Mouse (Mus musculus): ENCODE measurements around the gene Oprd1. TPM values are rescaled to one million over a fixed set of nuclear protein-coding genes. Genes with fewer than 3 reads are reported as not detected.

Gene Oprd1
- polyA plus RNA-seq, 1 experiment from 2014 or later: 0.02 TPM

DNA sequence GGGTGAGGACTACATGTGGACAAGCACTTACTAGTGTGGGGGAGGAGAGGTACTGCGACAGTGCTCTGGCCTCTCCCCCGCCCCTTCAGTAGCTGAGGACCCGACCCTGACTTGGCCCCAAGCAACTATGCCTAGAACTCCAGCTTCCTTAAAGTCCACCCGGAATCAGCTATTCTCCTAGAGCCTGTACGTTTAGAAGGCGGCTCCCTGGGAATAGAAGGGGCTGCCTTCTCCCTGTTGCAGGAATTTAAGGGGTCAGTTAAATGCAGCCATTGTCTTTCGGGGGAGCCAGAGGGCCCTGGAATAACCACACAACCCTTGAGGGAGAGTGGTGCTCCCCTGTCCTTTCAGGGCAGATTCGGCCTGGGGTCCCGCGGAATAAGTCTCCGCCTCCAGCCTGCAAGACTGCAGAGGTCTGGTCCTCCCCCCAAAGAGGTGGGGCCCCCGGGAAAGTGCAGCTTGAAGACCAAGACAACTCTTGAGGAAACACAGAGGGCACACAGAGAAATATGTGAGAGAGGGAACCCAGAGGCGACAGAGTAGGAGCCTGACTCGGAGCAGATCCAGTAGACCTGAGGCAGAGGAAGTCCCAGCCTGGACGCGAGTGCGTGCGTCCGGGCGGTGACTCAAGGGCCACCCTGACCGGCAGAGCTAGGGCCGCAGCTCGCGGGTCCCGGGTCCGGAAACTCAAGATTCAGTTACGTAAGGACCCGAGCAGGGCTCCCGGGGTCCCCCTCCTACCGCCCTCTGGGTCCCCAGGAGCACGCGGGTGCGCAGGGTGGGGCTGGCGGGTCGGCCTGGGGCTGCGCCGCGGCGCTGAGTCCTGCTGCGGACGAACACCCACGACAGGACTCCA is 70.0 kb downstream of the Oprd1 start, which contains the start of gene Gm10300:
TSS of gene Gm10300 (plus strand) at position 621 of the 856 bp plus-strand sequence.
- H3K4me1 ChIP-seq (ENCODE audit: control insufficient read depth, low read depth, low read length): peaks cover 76% of the 10 kb centered on the region
- under 1% methylated on average over 42 of the region's 42 CpGs for WGBS (ENCODE audit: insufficient replicate concordance)
- H3K27me3 ChIP-seq (ENCODE audit: control insufficient read depth, insufficient read depth, low read depth, low read length): no peaks in the 10 kb centered on the region
- H3K4me2 ChIP-seq (ENCODE audit: low read depth, low read length): peak within 1 kb of the TSS; percentile 78
- peaks cover 36% of the 10 kb centered on the region for H3K36me3 ChIP-seq (ENCODE audit: control insufficient read depth, insufficient read depth)
- peak within 1 kb of the TSS; percentile 96 for H3K9ac ChIP-seq (ENCODE audit: low read depth, low read length)
- ATAC-seq (ENCODE audit: low read depth): peak; percentile 4; the same call in 1 of the 2 replicates
- H3K27ac ChIP-seq (ENCODE audit: low read length): peak within 1 kb of the TSS; percentile 100
- H3K9me3 ChIP-seq (replicated peaks; ENCODE audit: control insufficient read depth, low read length): no peaks in the 10 kb centered on the region
- H3K4me3 ChIP-seq (ENCODE audit: low read depth, low read length): peak within 1 kb of the TSS; percentile 87

DNA sequence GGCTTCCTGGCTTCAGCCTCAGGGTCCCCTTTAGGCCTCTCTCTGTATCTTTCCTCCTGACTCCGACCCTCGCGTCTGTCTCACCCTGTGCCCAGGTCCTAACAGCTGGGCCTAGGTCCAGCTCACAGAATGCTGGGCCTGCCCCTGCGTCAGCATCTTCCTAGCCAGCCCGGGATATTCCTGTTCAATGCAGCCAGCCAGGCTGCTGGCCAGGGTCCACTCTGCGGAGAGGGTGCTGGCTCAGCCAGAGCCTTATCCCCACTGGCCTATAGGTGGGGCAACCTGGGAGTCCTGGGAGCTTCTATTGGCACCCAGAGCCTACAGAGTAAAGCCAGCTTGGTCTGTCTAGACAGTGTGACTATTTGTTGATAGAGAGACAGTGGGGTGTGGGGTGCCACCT is 71.3 kb downstream of the Oprd1 start:
- ATAC-seq (ENCODE audit: low read depth): no peak
- Histone ChIP-seq H3K9me3 (replicated peaks; ENCODE audit: control insufficient read depth, low read length) (no peaks in the 10 kb centered on the region), H3K36me3 (ENCODE audit: control insufficient read depth, insufficient read depth) (peaks cover 37% of the 10 kb centered on the region), H3K27ac (ENCODE audit: low read length) (peak overlapping the region; percentile 81), H3K4me1 (ENCODE audit: control insufficient read depth, low read depth, low read length) (peaks cover 75% of the 10 kb centered on the region), H3K27me3 (ENCODE audit: control insufficient read depth, insufficient read depth, low read depth, low read length) (no peaks in the 10 kb centered on the region), H3K4me3 (ENCODE audit: low read depth, low read length) (peak overlapping the region; percentile 87), H3K9ac (ENCODE audit: low read depth, low read length) (peak overlapping the region; percentile 96), H3K4me2 (ENCODE audit: low read depth, low read length) (peak overlapping the region; percentile 78)
- WGBS (ENCODE audit: insufficient replicate concordance): 84% methylated on average over 6 of the region's 6 CpGs

DNA sequence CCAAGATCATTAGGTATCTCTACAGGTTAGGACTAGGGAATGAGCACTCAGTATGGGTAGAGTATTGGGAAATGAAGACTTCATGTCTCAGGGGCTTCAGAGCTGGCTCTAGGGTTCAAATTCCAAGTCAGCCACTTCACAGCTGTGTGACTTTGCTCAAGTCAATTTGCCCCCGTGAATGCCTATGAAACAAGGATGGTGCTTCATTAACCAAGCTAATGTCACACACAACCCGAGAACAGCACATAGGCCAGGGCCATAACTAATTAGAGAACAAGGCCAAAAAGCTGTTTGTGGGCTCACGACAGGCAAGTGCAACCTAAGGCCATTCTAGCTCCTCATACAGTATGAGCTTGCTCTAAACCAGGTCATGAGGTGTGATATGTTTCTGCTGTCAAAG is 72.1 kb downstream of the Oprd1 start:
- Histone ChIP-seq H3K4me1 (ENCODE audit: control insufficient read depth, low read depth, low read length) (peaks cover 76% of the 10 kb centered on the region), H3K27ac (ENCODE audit: low read length) (peak overlapping the region; percentile 81), H3K9ac (ENCODE audit: low read depth, low read length) (peak overlapping the region; percentile 96), H3K4me2 (ENCODE audit: low read depth, low read length) (peak overlapping the region; percentile 78), H3K27me3 (ENCODE audit: control insufficient read depth, insufficient read depth, low read depth, low read length) (no peaks in the 10 kb centered on the region), H3K4me3 (ENCODE audit: low read depth, low read length) (peak overlapping the region; percentile 87), H3K36me3 (ENCODE audit: control insufficient read depth, insufficient read depth) (peaks cover 37% of the 10 kb centered on the region), H3K9me3 (replicated peaks; ENCODE audit: control insufficient read depth, low read length) (no peaks in the 10 kb centered on the region)
- ATAC-seq (ENCODE audit: low read depth): no peak
- WGBS (ENCODE audit: insufficient replicate concordance): 79% methylated on average over 3 of the region's 3 CpGs

DNA sequence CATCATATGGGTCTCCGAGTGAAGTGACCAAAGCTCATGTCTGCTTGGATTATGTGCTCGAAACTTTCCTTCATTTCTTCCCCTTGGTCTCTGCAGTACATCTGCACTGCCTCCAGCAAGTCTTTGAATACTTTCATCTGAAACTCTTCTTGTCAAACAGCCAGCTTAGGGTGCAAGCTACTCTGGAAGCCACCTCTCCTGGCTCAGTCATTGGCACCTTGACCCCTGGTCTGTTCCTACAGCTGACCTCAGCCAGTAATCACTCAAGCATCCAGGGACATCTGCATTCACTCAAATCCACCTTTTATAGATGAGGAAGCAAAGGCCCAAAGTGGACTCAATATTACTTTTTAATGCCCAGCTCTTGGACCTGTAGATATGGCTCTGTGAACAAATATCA is 72.6 kb downstream of the Oprd1 start:
- ATAC-seq (ENCODE audit: low read depth): no peak
- no peaks in the 10 kb centered on the region for H3K9me3 ChIP-seq (replicated peaks; ENCODE audit: control insufficient read depth, low read length)
- 89% methylated on average over 2 of the region's 2 CpGs for WGBS (ENCODE audit: insufficient replicate concordance)
- peak overlapping the region; percentile 96 for H3K9ac ChIP-seq (ENCODE audit: low read depth, low read length)
- no peaks in the 10 kb centered on the region for H3K27me3 ChIP-seq (ENCODE audit: control insufficient read depth, insufficient read depth, low read depth, low read length)
- peak overlapping the region; percentile 87 for H3K4me3 ChIP-seq (ENCODE audit: low read depth, low read length)
- peak overlapping the region; percentile 78 for H3K4me2 ChIP-seq (ENCODE audit: low read depth, low read length)
- peaks cover 37% of the 10 kb centered on the region for H3K36me3 ChIP-seq (ENCODE audit: control insufficient read depth, insufficient read depth)
- peak overlapping the region; percentile 81 for H3K27ac ChIP-seq (ENCODE audit: low read length)
- H3K4me1 ChIP-seq (ENCODE audit: control insufficient read depth, low read depth, low read length): peaks cover 77% of the 10 kb centered on the region

DNA sequence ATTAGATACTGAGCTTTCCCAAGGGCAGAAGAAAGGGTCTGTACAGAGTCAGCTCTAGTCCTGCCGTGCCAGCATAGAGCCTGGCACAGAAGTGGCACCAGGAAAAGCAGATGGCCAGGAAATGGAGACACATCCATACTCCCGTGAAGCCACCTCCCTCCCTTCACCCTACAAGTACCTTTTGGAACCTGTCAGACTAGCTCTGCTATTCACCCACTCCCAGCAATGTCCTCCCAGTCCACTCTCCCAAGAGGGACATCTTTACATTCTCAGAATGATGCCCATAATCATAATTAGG is 76.4 kb downstream of the Oprd1 start:
- no peaks in the 10 kb centered on the region for H3K9me3 ChIP-seq (replicated peaks; ENCODE audit: control insufficient read depth, low read length)
- peak overlapping the region; percentile 28 for H3K4me3 ChIP-seq (ENCODE audit: low read depth, low read length)
- peak overlapping the region; percentile 32 for H3K9ac ChIP-seq (ENCODE audit: low read depth, low read length)
- peaks cover 45% of the 10 kb centered on the region for H3K36me3 ChIP-seq (ENCODE audit: control insufficient read depth, insufficient read depth)
- ATAC-seq (ENCODE audit: low read depth): no peak
- peaks cover 96% of the 10 kb centered on the region for H3K4me1 ChIP-seq (ENCODE audit: control insufficient read depth, low read depth, low read length)
- 66% methylated on average over 2 of the region's 2 CpGs for WGBS (ENCODE audit: insufficient replicate concordance)
- H3K27me3 ChIP-seq (ENCODE audit: control insufficient read depth, insufficient read depth, low read depth, low read length): no peaks in the 10 kb centered on the region
- peak overlapping the region; percentile 53 for H3K4me2 ChIP-seq (ENCODE audit: low read depth, low read length)
- H3K27ac ChIP-seq (ENCODE audit: low read length): peak overlapping the region; percentile 45

DNA sequence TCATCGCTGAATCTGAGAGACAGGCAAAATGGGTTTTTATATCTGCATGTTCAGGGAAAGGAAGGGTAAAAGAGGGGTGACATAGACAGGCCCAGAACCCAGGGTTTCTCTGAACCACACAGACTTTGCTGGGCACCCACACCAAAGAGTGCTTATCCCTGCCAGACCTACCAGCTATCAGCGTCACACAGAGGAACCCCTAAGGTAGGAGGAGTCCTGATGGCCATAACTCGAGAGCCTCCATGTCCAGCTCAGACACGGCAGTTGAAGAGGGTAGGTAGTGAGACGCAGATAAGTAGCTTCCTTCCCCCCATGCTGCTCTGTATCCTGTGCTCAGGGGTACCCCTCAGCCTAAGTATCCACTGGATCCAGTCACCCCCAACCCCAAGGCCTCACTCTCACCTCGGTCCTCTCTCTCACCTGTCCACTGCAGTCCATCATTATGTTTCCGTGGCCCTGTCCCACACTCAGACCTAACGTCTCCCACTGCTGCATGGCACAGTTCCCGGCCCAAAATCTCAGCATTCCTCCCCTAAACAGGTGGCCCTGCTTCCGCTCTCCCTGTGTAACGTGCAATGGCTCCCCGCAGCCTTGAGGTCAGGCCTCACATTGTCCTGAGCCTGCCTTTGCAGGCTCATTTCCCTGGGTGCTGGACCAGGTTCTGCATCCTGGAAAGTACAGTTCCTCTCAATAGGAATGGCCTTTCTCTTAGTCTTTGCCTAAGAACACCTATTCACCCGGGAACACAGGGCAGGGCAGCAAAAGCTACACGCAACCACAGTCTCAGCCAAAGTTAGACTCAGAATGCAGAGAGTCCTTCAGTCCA is 77.0 kb downstream of the Oprd1 start:
- Histone ChIP-seq H3K27me3 (ENCODE audit: control insufficient read depth, insufficient read depth, low read depth, low read length) (no peaks in the 10 kb centered on the region), H3K4me3 (ENCODE audit: low read depth, low read length) (peak overlapping the region; percentile 28), H3K9ac (ENCODE audit: low read depth, low read length) (peak overlapping the region; percentile 19), H3K9me3 (replicated peaks; ENCODE audit: control insufficient read depth, low read length) (no peaks in the 10 kb centered on the region), H3K36me3 (ENCODE audit: control insufficient read depth, insufficient read depth) (peaks cover 41% of the 10 kb centered on the region), H3K4me1 (ENCODE audit: control insufficient read depth, low read depth, low read length) (peaks cover 96% of the 10 kb centered on the region), H3K27ac (ENCODE audit: low read length) (peak overlapping the region; percentile 45), H3K4me2 (ENCODE audit: low read depth, low read length) (peak overlapping the region; percentile 53)
- WGBS (ENCODE audit: insufficient replicate concordance): 62% methylated on average over 14 of the region's 14 CpGs
- ATAC-seq (ENCODE audit: low read depth): peak; percentile 71

DNA sequence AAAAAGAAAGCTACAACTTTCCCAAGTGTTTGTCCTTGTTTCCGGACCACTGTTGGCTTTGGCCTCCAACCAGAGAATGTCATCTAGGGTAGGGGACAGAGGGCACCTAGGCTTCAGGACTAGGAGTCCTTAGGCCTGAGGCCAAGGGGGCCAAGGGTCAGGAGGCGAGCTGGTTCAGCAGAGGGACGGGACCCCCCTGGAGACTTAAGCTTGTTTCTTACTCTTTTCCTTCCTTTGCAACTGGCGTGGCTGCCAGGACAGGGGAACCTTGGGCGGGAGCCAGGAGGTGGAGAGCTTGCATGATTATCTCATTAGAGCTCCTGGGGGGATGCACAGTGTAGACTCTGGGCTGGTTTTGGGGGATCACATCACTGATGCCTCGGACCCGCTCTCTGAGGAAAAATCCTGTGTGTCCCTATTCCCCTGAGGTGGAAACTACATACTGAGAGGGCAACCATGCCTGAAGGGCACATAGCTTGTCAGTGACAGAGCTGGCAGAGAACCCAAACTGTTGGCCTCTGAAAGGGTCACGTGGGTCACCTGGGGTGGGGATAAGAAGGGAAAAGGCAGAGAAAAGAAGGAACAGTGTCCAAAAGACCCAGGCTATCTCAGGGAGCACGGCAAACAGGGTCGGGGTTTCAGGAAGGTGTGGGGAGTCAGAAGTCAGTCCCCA is 78.0 kb downstream of the Oprd1 start:
- Histone ChIP-seq H3K4me2 (ENCODE audit: low read depth, low read length) (peak overlapping the region; percentile 53), H3K27ac (ENCODE audit: low read length) (peak overlapping the region; percentile 45), H3K4me3 (ENCODE audit: low read depth, low read length) (peak overlapping the region; percentile 28), H3K9me3 (replicated peaks; ENCODE audit: control insufficient read depth, low read length) (no peaks in the 10 kb centered on the region), H3K9ac (ENCODE audit: low read depth, low read length) (peak overlapping the region; percentile 23; the same call in 1 of the 2 replicates), H3K4me1 (ENCODE audit: control insufficient read depth, low read depth, low read length) (peaks cover 96% of the 10 kb centered on the region), H3K27me3 (ENCODE audit: control insufficient read depth, insufficient read depth, low read depth, low read length) (no peaks in the 10 kb centered on the region), H3K36me3 (ENCODE audit: control insufficient read depth, insufficient read depth) (peaks cover 35% of the 10 kb centered on the region)
- peak; percentile 20; the same call in 1 of the 2 replicates for ATAC-seq (ENCODE audit: low read depth)
- WGBS (ENCODE audit: insufficient replicate concordance): 55% methylated on average over 10 of the region's 10 CpGs

DNA sequence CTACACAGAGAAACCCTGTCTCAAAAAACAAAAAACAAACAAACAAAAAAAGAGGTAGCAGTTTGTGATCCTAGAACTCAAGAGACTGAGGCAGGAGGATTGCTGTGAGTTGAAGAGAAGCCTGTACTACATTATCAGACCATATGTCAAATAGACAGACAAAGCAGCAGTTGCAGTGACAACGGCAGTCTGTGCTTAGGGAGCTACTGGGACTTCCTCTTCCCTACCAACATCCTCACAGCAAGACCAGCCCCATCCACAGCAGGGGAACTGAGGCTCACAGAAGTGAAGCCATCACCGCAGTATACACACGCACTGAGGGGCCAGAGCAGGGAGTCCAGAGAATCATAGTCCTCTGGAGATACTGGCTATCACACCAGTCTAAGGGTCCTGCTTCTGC is 78.7 kb downstream of the Oprd1 start:
- H3K4me3 ChIP-seq (ENCODE audit: low read depth, low read length): peak overlapping the region; percentile 28
- peaks cover 96% of the 10 kb centered on the region for H3K4me1 ChIP-seq (ENCODE audit: control insufficient read depth, low read depth, low read length)
- 30% methylated on average over 3 of the region's 3 CpGs for WGBS (ENCODE audit: insufficient replicate concordance)
- no peaks in the 10 kb centered on the region for H3K9me3 ChIP-seq (replicated peaks; ENCODE audit: control insufficient read depth, low read length)
- H3K27me3 ChIP-seq (ENCODE audit: control insufficient read depth, insufficient read depth, low read depth, low read length): no peaks in the 10 kb centered on the region
- H3K27ac ChIP-seq (ENCODE audit: low read length): peak overlapping the region; percentile 45
- H3K36me3 ChIP-seq (ENCODE audit: control insufficient read depth, insufficient read depth): peaks cover 29% of the 10 kb centered on the region
- 0 out of 2 replicates have a peak, but pooled peaks have one; percentile 7 for ATAC-seq (ENCODE audit: low read depth)
- peak overlapping the region; percentile 38; the same call in 1 of the 2 replicates for H3K9ac ChIP-seq (ENCODE audit: low read depth, low read length)
- peak overlapping the region; percentile 53 for H3K4me2 ChIP-seq (ENCODE audit: low read depth, low read length)
